Mouse (Mus musculus) c-Kit-positive CD71-positive TER-119-positive erythroid progenitor cells, embryonic 14.5 days (primary cell): ENCODE results near the gene Klhl1.
"Not testable (repeated sequence)": the region's sequence is repeated elsewhere in the genome, so short reads cannot be mapped to it uniquely, and the experiment has no call there.

Experiments
- DNase-seq: peaks from one replicate; pipeline ENCODE4 v3.0.0-alpha.2; 2013; ENCODE audit warnings: low spot score

Gene Klhl1

GRCm38 (mm10) chr14:96518954-96519682, at the start of gene Klhl1:
Gene Klhl1 (minus strand): TSS chr14:96519102.
- DNase-seq, result no peak

GRCm38 (mm10) chr14:96553668-96554067, 34.8 kb upstream of the Klhl1 start:
- no peak for DNase-seq

- DNase-seq, result no peak
Measured at GRCm38 (mm10) chr14:96518151-96518953, 550 bp downstream of the Klhl1 start.

- no peak for DNase-seq
Measured at GRCm38 (mm10) chr14:96517727-96518126, 1.2 kb downstream of the Klhl1 start.

GRCm38 (mm10) chr14:96499936-96500335, 19.0 kb downstream of the Klhl1 start:
- DNase-seq, result no peak

- no peak for DNase-seq
Measured at GRCm38 (mm10) chr14:96471812-96472211, 47.1 kb downstream of the Klhl1 start.

- DNase-seq, result no peak
Measured at GRCm38 (mm10) chr14:96471336-96471735, 47.6 kb downstream of the Klhl1 start.

GRCm38 (mm10) chr14:96461756-96462155, 57.1 kb downstream of the Klhl1 start:
- DNase-seq, result no peak

- no peak for DNase-seq
Measured at GRCm38 (mm10) chr14:96392032-96392737, 126.7 kb downstream of the Klhl1 start.

GRCm38 (mm10) chr14:96362727-96363126, 156.2 kb downstream of the Klhl1 start:
- no peak for DNase-seq

GRCm38 (mm10) chr14:96348220-96348619, 170.7 kb downstream of the Klhl1 start:
- DNase-seq, result no peak

GRCm38 (mm10) chr14:96331069-96331468, 187.8 kb downstream of the Klhl1 start:
- DNase-seq, result no peak

- no peak for DNase-seq
Measured at GRCm38 (mm10) chr14:96217805-96218441, 301.0 kb downstream of the Klhl1 start.

GRCm38 (mm10) chr14:96194795-96195194, 324.1 kb downstream of the Klhl1 start:
- DNase-seq, result not testable (repeated sequence)

GRCm38 (mm10) chr14:96174546-96174945, 344.4 kb downstream of the Klhl1 start:
- no peak for DNase-seq

- no peak for DNase-seq
Measured at GRCm38 (mm10) chr14:96143137-96143536, 375.8 kb downstream of the Klhl1 start.

GRCm38 (mm10) chr14:96140246-96140645, 378.7 kb downstream of the Klhl1 start:
- DNase-seq, result no peak

GRCm38 (mm10) chr14:96107396-96107795, 411.5 kb downstream of the Klhl1 start:
- no peak for DNase-seq

GRCm38 (mm10) chr14:96081681-96082207, 437.2 kb downstream of the Klhl1 start:
- no peak for DNase-seq

- DNase-seq, result no peak
Measured at GRCm38 (mm10) chr14:96065884-96066283, 453.0 kb downstream of the Klhl1 start.
